Mouse (Mus musculus): ENCODE data around the gene Cdh22. TPM values are rescaled to one million over a fixed set of nuclear protein-coding genes. Genes with fewer than 3 reads are reported as not detected.

Cdh22 gene
- 0.05 and 0.19 TPM in 2 replicates for polyA plus RNA-seq (2012; rRNA removed)

GRCm38 (mm10) chr2:165234613-165235291, at the start of gene Cdh22:
TSS of gene Cdh22 (minus strand) at chr2:165234853.
- Histone ChIP-seq H3K36me3 (ENCODE audit: control insufficient read depth, insufficient read depth, low read length) (no peaks in the 10 kb centered on the region), H3K4me3 (ENCODE audit: insufficient read depth, low read depth, low read length) (peak within 1 kb of the TSS; percentile 41), H3K27me3 (replicated peaks; ENCODE audit: control insufficient read depth, insufficient read depth, low read length) (no peaks in the 10 kb centered on the region; the same call in none of the 2 replicates), H3K4me1 (ENCODE audit: control insufficient read depth, insufficient read depth, low read length) (no peaks in the 10 kb centered on the region), H3K27ac (ENCODE audit: insufficient read depth, low read depth, low read length) (no peak within 1 kb of the TSS)
- DNase-seq = peak; percentile 13
- TF ChIP-seq POLR2A (IDR thresholded peaks at IDR 0.05; ENCODE audit: low read depth, low read length) (no peak), CTCF (conservative IDR thresholded peaks at IDR 0.05; ENCODE audit: insufficient read depth, insufficient read length, low read depth, low read length) (peak; percentile 32; the same call in 1 of the 2 replicates)
- 2% methylated on average over 56 of the region's 60 CpGs for WGBS

DNA sequence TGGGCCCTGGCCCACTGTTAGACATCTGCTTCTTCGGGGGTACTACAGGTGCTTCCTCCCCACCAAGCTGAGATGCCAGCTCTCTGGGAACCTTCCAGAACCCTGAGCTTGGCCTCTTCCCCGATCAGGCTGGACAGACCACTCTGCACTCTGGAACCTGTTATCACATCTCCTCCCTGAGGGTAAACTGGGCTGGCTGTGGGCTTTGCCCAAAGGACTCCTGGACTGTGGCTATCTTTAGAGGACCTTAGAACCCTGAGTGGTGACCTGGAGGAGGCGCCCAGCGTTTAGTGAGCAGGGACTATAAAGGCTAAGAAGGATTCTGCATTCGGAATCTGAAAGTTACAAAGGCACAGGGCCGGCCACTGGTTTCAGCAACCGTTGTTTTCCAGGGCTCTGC, 49.7 kb upstream of the Cdh22 start:
- H3K27ac ChIP-seq (ENCODE audit: insufficient read depth, low read depth, low read length) = no peak overlapping the region
- DNase-seq = no peak
- no peaks in the 10 kb centered on the region for H3K27me3 ChIP-seq (replicated peaks; ENCODE audit: control insufficient read depth, insufficient read depth, low read length)
- H3K4me3 ChIP-seq (ENCODE audit: insufficient read depth, low read depth, low read length) = no peak overlapping the region
- no peaks in the 10 kb centered on the region for H3K36me3 ChIP-seq (ENCODE audit: control insufficient read depth, insufficient read depth, low read length)
- H3K4me1 ChIP-seq (ENCODE audit: control insufficient read depth, insufficient read depth, low read length) = peaks cover 14% of the 10 kb centered on the region
- no peak for TF ChIP-seq CTCF (conservative IDR thresholded peaks at IDR 0.05; ENCODE audit: insufficient read depth, insufficient read length, low read depth, low read length)
- no peak for TF ChIP-seq POLR2A (IDR thresholded peaks at IDR 0.05; ENCODE audit: low read depth, low read length)
- 80% methylated on average over 7 of the region's 7 CpGs for WGBS

DNA sequence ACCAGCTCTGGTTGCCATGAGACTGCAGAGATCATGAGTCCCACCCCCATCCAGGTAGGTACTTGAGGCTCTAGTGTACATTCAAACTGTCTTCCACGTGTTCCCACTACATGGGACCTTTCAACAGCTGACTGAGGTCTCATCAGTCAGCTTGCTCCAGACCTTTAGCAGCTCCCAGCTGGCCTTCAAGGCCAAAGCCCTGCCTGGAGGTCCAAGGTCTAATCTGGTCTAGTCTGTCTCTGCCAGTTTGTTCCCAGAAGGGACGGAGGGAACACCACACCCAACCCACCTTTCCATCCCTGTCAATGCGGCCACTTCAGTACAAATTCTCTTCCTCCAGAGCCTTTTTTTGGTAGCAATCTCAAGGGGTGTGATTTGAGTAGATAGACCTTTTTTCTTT, 49.0 kb upstream of the Cdh22 start:
- Histone ChIP-seq H3K27me3 (replicated peaks; ENCODE audit: control insufficient read depth, insufficient read depth, low read length) (no peaks in the 10 kb centered on the region), H3K36me3 (ENCODE audit: control insufficient read depth, insufficient read depth, low read length) (no peaks in the 10 kb centered on the region), H3K4me3 (ENCODE audit: insufficient read depth, low read depth, low read length) (no peak overlapping the region), H3K27ac (ENCODE audit: insufficient read depth, low read depth, low read length) (no peak overlapping the region), H3K4me1 (ENCODE audit: control insufficient read depth, insufficient read depth, low read length) (peaks cover 14% of the 10 kb centered on the region)
- TF ChIP-seq POLR2A (IDR thresholded peaks at IDR 0.05; ENCODE audit: low read depth, low read length) (no peak), CTCF (conservative IDR thresholded peaks at IDR 0.05; ENCODE audit: insufficient read depth, insufficient read length, low read depth, low read length) (no peak)
- WGBS = 69% methylated on average over 3 of the region's 3 CpGs
- peak; percentile 74 for DNase-seq

- DNase-seq = no peak
- no peak for TF ChIP-seq CTCF (conservative IDR thresholded peaks at IDR 0.05; ENCODE audit: insufficient read depth, insufficient read length, low read depth, low read length)
Observed at GRCm38 (mm10) chr2:165281779-165282311, 47.2 kb upstream of the Cdh22 start.

GRCm38 (mm10) chr2:165279351-165279750, 44.7 kb upstream of the Cdh22 start:
- Histone ChIP-seq H3K27me3 (replicated peaks; ENCODE audit: control insufficient read depth, insufficient read depth, low read length) (no peaks in the 10 kb centered on the region), H3K27ac (ENCODE audit: insufficient read depth, low read depth, low read length) (no peak overlapping the region), H3K4me3 (ENCODE audit: insufficient read depth, low read depth, low read length) (no peak overlapping the region), H3K4me1 (ENCODE audit: control insufficient read depth, insufficient read depth, low read length) (peaks cover 4% of the 10 kb centered on the region; the same call in 1 of the 2 replicates), H3K36me3 (ENCODE audit: control insufficient read depth, insufficient read depth, low read length) (no peaks in the 10 kb centered on the region)
- 83% methylated on average over 10 of the region's 10 CpGs for WGBS
- no peak for TF ChIP-seq CTCF (conservative IDR thresholded peaks at IDR 0.05; ENCODE audit: insufficient read depth, insufficient read length, low read depth, low read length)
- no peak for TF ChIP-seq POLR2A (IDR thresholded peaks at IDR 0.05; ENCODE audit: low read depth, low read length)
- no peak for DNase-seq

More at GRCm38 (mm10) chr2:165281779-165282311, 47.2 kb upstream of the Cdh22 start:
- no peaks in the 10 kb centered on the region for H3K36me3 ChIP-seq (ENCODE audit: control insufficient read depth, insufficient read depth, low read length)
- no peak overlapping the region for H3K27ac ChIP-seq (ENCODE audit: insufficient read depth, low read depth, low read length)
- H3K4me1 ChIP-seq (ENCODE audit: control insufficient read depth, insufficient read depth, low read length) = peaks cover 7% of the 10 kb centered on the region
- 61% methylated on average over 6 of the region's 6 CpGs for WGBS
- H3K27me3 ChIP-seq (replicated peaks; ENCODE audit: control insufficient read depth, insufficient read depth, low read length) = no peaks in the 10 kb centered on the region
- no peak overlapping the region for H3K4me3 ChIP-seq (ENCODE audit: insufficient read depth, low read depth, low read length)

DNA sequence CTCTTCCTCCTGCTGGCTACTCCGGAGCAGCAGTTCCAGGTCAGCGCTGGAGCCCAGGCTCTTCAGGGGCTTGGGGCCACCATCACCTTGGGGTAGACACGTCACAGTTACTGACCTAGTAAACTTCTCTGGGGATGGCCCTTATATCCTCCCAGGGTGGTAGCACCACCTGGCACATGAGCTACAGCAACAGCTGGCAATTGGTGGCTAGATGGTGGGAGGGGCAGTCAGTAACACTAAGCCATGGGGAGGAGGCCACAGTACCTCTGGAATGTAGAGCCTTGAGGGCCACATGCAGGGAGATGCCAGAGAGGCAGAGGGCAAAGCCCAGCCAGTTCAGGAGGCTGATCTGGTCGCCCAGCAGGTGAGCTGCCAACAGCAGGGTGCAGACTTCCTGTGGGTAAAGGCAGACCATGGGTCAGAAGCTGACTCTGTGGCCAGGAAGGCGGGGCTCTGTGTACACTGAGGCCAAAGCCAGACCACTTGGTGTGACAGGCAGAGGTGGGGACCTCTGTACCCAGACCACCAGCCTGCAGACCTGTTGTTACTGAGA, 42.6 kb upstream of the Cdh22 start:
- 79% methylated on average over 5 of the region's 5 CpGs for whole genome bisulfite sequencing
- peak; percentile 49 for DNase-seq
- TF ChIP-seq CTCF (conservative IDR thresholded peaks at IDR 0.05; ENCODE audit: insufficient read depth, insufficient read length, low read depth, low read length) = no peak
- TF ChIP-seq POLR2A (IDR thresholded peaks at IDR 0.05; ENCODE audit: low read depth, low read length) = no peak
- no peak overlapping the region for H3K27ac ChIP-seq (ENCODE audit: insufficient read depth, low read depth, low read length)
- no peak overlapping the region for H3K4me3 ChIP-seq (ENCODE audit: insufficient read depth, low read depth, low read length)
- no peaks in the 10 kb centered on the region for H3K36me3 ChIP-seq (ENCODE audit: control insufficient read depth, insufficient read depth, low read length)
- H3K27me3 ChIP-seq (replicated peaks; ENCODE audit: control insufficient read depth, insufficient read depth, low read length) = no peaks in the 10 kb centered on the region
- H3K4me1 ChIP-seq (ENCODE audit: control insufficient read depth, insufficient read depth, low read length) = no peaks in the 10 kb centered on the region

GRCm38 (mm10) chr2:165275824-165276223, 41.2 kb upstream of the Cdh22 start:
- H3K27ac ChIP-seq (ENCODE audit: insufficient read depth, low read depth, low read length) = no peak overlapping the region
- TF ChIP-seq CTCF (conservative IDR thresholded peaks at IDR 0.05; ENCODE audit: insufficient read depth, insufficient read length, low read depth, low read length) (peak; percentile 90), POLR2A (IDR thresholded peaks at IDR 0.05; ENCODE audit: low read depth, low read length) (no peak)
- H3K4me3 ChIP-seq (ENCODE audit: insufficient read depth, low read depth, low read length) = no peak overlapping the region
- no peaks in the 10 kb centered on the region for H3K36me3 ChIP-seq (ENCODE audit: control insufficient read depth, insufficient read depth, low read length)
- H3K27me3 ChIP-seq (replicated peaks; ENCODE audit: control insufficient read depth, insufficient read depth, low read length) = no peaks in the 10 kb centered on the region
- DNase-seq = peak; percentile 76
- no peaks in the 10 kb centered on the region for H3K4me1 ChIP-seq (ENCODE audit: control insufficient read depth, insufficient read depth, low read length)
- 26% methylated on average over 8 of the region's 8 CpGs for WGBS

Measured in kidney, adult 2 months (tissue).